Mouse (Mus musculus) heart, embryonic 15.5 days (tissue): ENCODE data around the gene Hist1h4i. TPM values are rescaled to one million over a fixed set of nuclear protein-coding genes. Genes with fewer than 3 reads are reported as not detected.

Source experiments
- ATAC-seq: fragments of 200-750 bp; cut with Nextera tagmentation; replicated peaks from 2 replicates; pipeline ENCODE4 v1.8.0; 2017; ENCODE audit warnings: low read depth, moderate TSS enrichment; ENCODE audit not compliant: insufficient number of reproducible peaks, insufficient read depth, low FRiP score
- H3K27ac ChIP-seq: fragments of 300-500 bp; sonication (generic); 2 replicates; pipeline ENCODE4 v1.5.1; 2015; ENCODE audit warnings: mild to moderate bottlenecking, inconsistent platforms
- H3K27me3 ChIP-seq: fragments of 300-500 bp; sonication (generic); 2 replicates; pipeline ENCODE4 v1.6.1; 2015; ENCODE audit warnings: inconsistent platforms
- H3K36me3 ChIP-seq: fragments of 300-500 bp; sonication (generic); 2 replicates; pipeline ENCODE4 v1.6.1; 2015; ENCODE audit warnings: mild to moderate bottlenecking, inconsistent platforms
- H3K4me1 ChIP-seq: fragments of 300-500 bp; sonication (generic); replicated peaks from 2 replicates; pipeline ENCODE4 v1.6.1; 2015; ENCODE audit warnings: inconsistent platforms
- H3K4me2 ChIP-seq: fragments of 300-500 bp; sonication (generic); 2 replicates; pipeline ENCODE4 v1.6.1; 2015; ENCODE audit warnings: inconsistent platforms, mild to moderate bottlenecking, moderate library complexity
- H3K4me3 ChIP-seq: fragments of 300-500 bp; sonication (generic); 2 replicates; pipeline ENCODE4 v1.5.1; 2015; ENCODE audit warnings: mild to moderate bottlenecking, inconsistent platforms
- H3K9ac ChIP-seq: fragments of 300-500 bp; sonication (generic); 2 replicates; pipeline ENCODE4 v1.6.1; 2015; ENCODE audit warnings: mild to moderate bottlenecking, inconsistent platforms
- H3K9me3 ChIP-seq: fragments of 300-500 bp; sonication (generic); replicated peaks from 2 replicates; pipeline ENCODE4 v1.6.1; 2016; ENCODE audit warnings: inconsistent platforms
- WGBS: fragments of 180-500 bp; shearing (Covaris S2); methylation state at CpG from one replicate; pipeline ENCODE4 v1.1.7; 2015; ENCODE audit warnings: mixed read lengths; 5-methylcytosine and 5-hydroxymethylcytosine counted together
- microRNA-seq: library from miRNA; unstranded; fragments of <30 nt; microRNA quantifications from one replicate; pipeline ENCODE4, GENCODE M21; 2016
- polyA plus RNA-seq: library from polyadenylated mRNA; unstranded; fragments of >200 nt; fragmentation: Nextera tagmentation; extraction: Ambion mirVana; gene quantifications from 2 replicates; pipeline ENCODE4 v1.2.1, GENCODE M21; 2015

Hist1h4i gene
- polyA plus RNA-seq, 1 experiment from 2014 or later, result 8.6 TPM

- Histone ChIP-seq H3K9me3 (no peaks in the 10 kb centered on the region), H3K4me1 (peaks cover 19% of the 10 kb centered on the region), H3K27me3 (peaks cover 44% of the 10 kb centered on the region), H3K27ac (no peak overlapping the region), H3K4me3 (no peak overlapping the region), H3K36me3 (no peaks in the 10 kb centered on the region), H3K9ac (no peak overlapping the region), H3K4me2 (peak overlapping the region; percentile 62)
- ATAC-seq, result no peak
- 4% methylated on average over 22 of the region's 22 CpGs for WGBS
Measured at GRCm38 (mm10) chr13:21993957-21994738, 47.0 kb downstream of the Hist1h4i start.

GRCm38 (mm10) chr13:21992550-21992949, 48.6 kb downstream of the Hist1h4i start:
- 83% methylated on average over 5 of the region's 5 CpGs for WGBS
- no peak overlapping the region for H3K4me2 ChIP-seq
- no peaks in the 10 kb centered on the region for H3K9me3 ChIP-seq
- no peak for ATAC-seq
- H3K27me3 ChIP-seq, result peaks cover 30% of the 10 kb centered on the region
- no peak overlapping the region for H3K27ac ChIP-seq
- no peak overlapping the region for H3K9ac ChIP-seq
- H3K36me3 ChIP-seq, result no peaks in the 10 kb centered on the region
- H3K4me1 ChIP-seq, result peaks cover 19% of the 10 kb centered on the region
- no peak overlapping the region for H3K4me3 ChIP-seq

Small RNAs within 50 kb of the gene (microRNA-seq; reads per million reads assigned to microRNA genes)
- gene Gm26300 (not detected), gene Gm44390 (not detected), gene Gm44486 (not detected)

Other genes with a start within 250 kb of the Hist1h4i start
- 7.2 and 7.3 TPM in 2 replicates for gene Hist1h2bq, start 231.2 kb downstream of the Hist1h4i start, polyA plus RNA-seq
- gene Hist1h2ao, start 230.9 kb downstream of the Hist1h4i start, polyA plus RNA-seq, result 3.5 TPM in 1 of 2 replicates, not detected in the other
- gene Hist1h4m, start 229.6 kb downstream of the Hist1h4i start, polyA plus RNA-seq, result not detected in 2 replicates
- 6.2 and 11.6 TPM in 2 replicates for gene Hist1h4n, start 209.2 kb downstream of the Hist1h4i start, polyA plus RNA-seq
- 1,372 and 1,424 TPM in 2 replicates for gene Hist1h2ap, start 207.9 kb downstream of the Hist1h4i start, polyA plus RNA-seq
- 7.8 TPM in 2 replicates for gene Hist1h2br, start 207.6 kb downstream of the Hist1h4i start, polyA plus RNA-seq
- gene Zfp184, start 96.3 kb downstream of the Hist1h4i start, polyA plus RNA-seq, result 3.8 and 5.1 TPM in 2 replicates
- gene Pom121l2, start 60.2 kb downstream of the Hist1h4i start, polyA plus RNA-seq, result not detected in 2 replicates
- gene Prss16, start 31.6 kb downstream of the Hist1h4i start, polyA plus RNA-seq, result 9.5 and 113 TPM in 2 replicates
- 3.5 TPM in 1 of 2 replicates, not detected in the other for gene Hist1h2ah, start 5.8 kb downstream of the Hist1h4i start, polyA plus RNA-seq
- 1.6 and 1.7 TPM in 2 replicates for gene Hist1h2bk, start 5.5 kb downstream of the Hist1h4i start, polyA plus RNA-seq
- 11.2 and 12.4 TPM in 2 replicates for gene Hist1h2ag, start 1.6 kb upstream of the Hist1h4i start, polyA plus RNA-seq
- 2.8 and 5.8 TPM in 2 replicates for gene Hist1h2bj, start 1.9 kb upstream of the Hist1h4i start, polyA plus RNA-seq
- gene Vmn1r188, start 43.1 kb upstream of the Hist1h4i start, polyA plus RNA-seq, result not detected in 2 replicates
- gene Vmn1r189, start 64.5 kb upstream of the Hist1h4i start, polyA plus RNA-seq, result not detected in 2 replicates
- not detected in 2 replicates for gene Vmn1r191, start 142.6 kb upstream of the Hist1h4i start, polyA plus RNA-seq
- not detected in 2 replicates for gene Vmn1r192, start 149.8 kb upstream of the Hist1h4i start, polyA plus RNA-seq
- gene Vmn1r193, start 181.8 kb upstream of the Hist1h4i start, polyA plus RNA-seq, result not detected in 2 replicates
- gene Vmn1r194, start 202.9 kb upstream of the Hist1h4i start, polyA plus RNA-seq, result not detected in 2 replicates
- not detected in 2 replicates for gene Vmn1r195, start 229.2 kb upstream of the Hist1h4i start, polyA plus RNA-seq
- gene Vmn1r196, start 248.6 kb upstream of the Hist1h4i start, polyA plus RNA-seq, result not detected in 2 replicates